Mouse (Mus musculus) hindbrain, embryonic 14.5 days (tissue): ENCODE measurements around the gene Pwwp2b. TPM values are rescaled to one million over a fixed set of nuclear protein-coding genes. Genes with fewer than 3 reads are reported as not detected.
A peak's percentile ranks its signal among the peaks of the same experiment; 100 is the strongest.

Experiments used
- ATAC-seq: fragments of 200-750 bp; cut with Nextera tagmentation; 2 replicates; pipeline ENCODE4 v1.8.0; 2017; ENCODE audit warnings: moderate number of reproducible peaks, mild to moderate bottlenecking, moderate TSS enrichment, moderate library complexity; ENCODE audit not compliant: low FRiP score
- DNase-seq: peaks from one replicate; pipeline ENCODE4 v3.0.0-alpha.2; 2015; ENCODE audit warnings: low spot score
- H3K27ac ChIP-seq: fragments of 300-500 bp; sonication (generic); 2 replicates; pipeline ENCODE4 v1.5.1; 2014; ENCODE audit warnings: mild to moderate bottlenecking, moderate library complexity
- H3K27me3 ChIP-seq: fragments of 300-500 bp; sonication (generic); 2 replicates; pipeline ENCODE4 v1.6.1; 2014; ENCODE audit warnings: mild to moderate bottlenecking, low read length, mixed read lengths; ENCODE audit not compliant: control insufficient read depth, insufficient read depth
- H3K36me3 ChIP-seq: fragments of 300-500 bp; sonication (generic); replicated peaks from 2 replicates; pipeline ENCODE4 v1.6.1; 2014; ENCODE audit not compliant: control insufficient read depth, insufficient read depth
- H3K4me1 ChIP-seq: fragments of 300-500 bp; sonication (generic); replicated peaks from 2 replicates; pipeline ENCODE4 v1.6.1; 2014; ENCODE audit warnings: antibody characterized with exemption, low read length, mixed read lengths; ENCODE audit not compliant: control insufficient read depth, insufficient read depth
- H3K4me2 ChIP-seq: fragments of 300-500 bp; sonication (generic); replicated peaks from 2 replicates; pipeline ENCODE4 v1.6.1; 2014; ENCODE audit warnings: mild to moderate bottlenecking, moderate library complexity
- H3K4me3 ChIP-seq: fragments of 300-500 bp; sonication (generic); replicated peaks from 2 replicates; pipeline ENCODE4 v1.5.1; 2014; ENCODE audit warnings: mild to moderate bottlenecking, low read length
- H3K9ac ChIP-seq: fragments of 300-500 bp; sonication (generic); 2 replicates; pipeline ENCODE4 v1.6.1; 2014
- H3K9me3 ChIP-seq: fragments of 300-500 bp; sonication (generic); 2 replicates; pipeline ENCODE4 v1.6.1; 2016; ENCODE audit warnings: low read length; ENCODE audit not compliant: control insufficient read depth
- WGBS: fragments of 180-500 bp; shearing (Covaris S2); extraction: QIAGEN DNeasy Blood & Tissue Kit; methylation state at CpG from one replicate; pipeline ENCODE4 v1.1.7; 2014; 5-methylcytosine and 5-hydroxymethylcytosine counted together
- polyA plus RNA-seq: library from polyadenylated mRNA; unstranded; fragments of >200 nt; fragmentation: Nextera tagmentation; extraction: Ambion mirVana; gene quantifications from 2 replicates; pipeline ENCODE4 v1.2.1, GENCODE M21; 2014

Gene Pwwp2b
- polyA plus RNA-seq, 1 experiment from 2014 or later: 5.2 TPM

DNA sequence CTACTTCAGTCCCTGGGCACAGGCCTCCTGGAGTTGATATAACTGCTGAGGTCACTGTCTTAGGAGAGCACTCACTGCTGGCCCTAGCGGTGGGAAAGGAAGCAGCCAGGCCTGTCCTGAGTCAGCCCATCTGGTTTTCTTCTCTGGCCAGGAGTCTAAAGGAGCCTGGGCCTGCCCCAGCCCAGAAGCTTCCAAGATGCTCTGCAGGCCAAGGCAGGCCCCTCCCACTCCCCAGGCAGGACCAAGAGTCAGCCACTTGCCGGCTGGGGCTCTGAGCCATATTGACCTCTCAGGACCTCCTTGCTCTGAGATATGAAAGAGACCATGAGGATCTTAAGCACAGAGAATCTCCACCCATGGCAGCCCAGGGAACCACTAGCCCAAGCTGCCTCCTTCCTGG lies 60.8 kb downstream of the Pwwp2b start:
- ATAC-seq (no peak), DNase-seq (no peak)
- H3K27ac ChIP-seq: no peak overlapping the region
- H3K36me3 ChIP-seq: no peaks in the 10 kb centered on the region
- no peak overlapping the region for H3K4me2 ChIP-seq
- H3K27me3 ChIP-seq: no peaks in the 10 kb centered on the region
- no peak overlapping the region for H3K4me3 ChIP-seq
- H3K9me3 ChIP-seq: no peaks in the 10 kb centered on the region
- peaks cover 7% of the 10 kb centered on the region for H3K4me1 ChIP-seq
- 51% methylated on average over 2 of the region's 2 CpGs for WGBS
- H3K9ac ChIP-seq: no peak overlapping the region

DNA sequence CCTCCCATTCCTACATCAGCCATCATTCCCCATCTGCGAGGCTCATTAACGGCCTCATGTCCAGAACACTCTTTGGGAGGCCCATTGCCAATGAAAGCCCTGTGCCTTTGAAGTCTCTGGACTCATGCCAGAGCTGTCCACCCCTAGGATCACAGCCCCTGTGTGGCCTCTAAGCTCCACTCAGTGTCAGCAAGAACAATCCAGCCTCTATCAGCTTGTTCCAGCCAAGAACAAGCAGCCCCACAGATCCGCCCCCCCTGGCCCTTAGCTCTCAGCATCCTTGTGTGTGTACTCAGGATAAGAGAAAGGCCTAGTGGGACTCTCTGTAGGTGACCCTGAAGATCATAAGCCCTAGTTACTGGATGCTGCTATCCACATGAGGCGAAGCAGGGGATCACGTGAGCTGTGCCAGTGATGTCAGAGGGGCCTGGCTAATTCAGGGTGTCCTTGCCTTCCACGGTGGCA lies 62.2 kb downstream of the Pwwp2b start:
- peak; percentile 66 for DNase-seq
- Histone ChIP-seq H3K36me3 (no peaks in the 10 kb centered on the region), H3K27ac (no peak overlapping the region), H3K4me3 (no peak overlapping the region), H3K4me2 (no peak overlapping the region), H3K4me1 (peaks cover 7% of the 10 kb centered on the region), H3K9me3 (no peaks in the 10 kb centered on the region), H3K9ac (no peak overlapping the region), H3K27me3 (no peaks in the 10 kb centered on the region)
- 38% methylated on average over 6 of the region's 6 CpGs for WGBS
- peak; percentile 57; the same call in 1 of the 2 replicates for ATAC-seq

DNA sequence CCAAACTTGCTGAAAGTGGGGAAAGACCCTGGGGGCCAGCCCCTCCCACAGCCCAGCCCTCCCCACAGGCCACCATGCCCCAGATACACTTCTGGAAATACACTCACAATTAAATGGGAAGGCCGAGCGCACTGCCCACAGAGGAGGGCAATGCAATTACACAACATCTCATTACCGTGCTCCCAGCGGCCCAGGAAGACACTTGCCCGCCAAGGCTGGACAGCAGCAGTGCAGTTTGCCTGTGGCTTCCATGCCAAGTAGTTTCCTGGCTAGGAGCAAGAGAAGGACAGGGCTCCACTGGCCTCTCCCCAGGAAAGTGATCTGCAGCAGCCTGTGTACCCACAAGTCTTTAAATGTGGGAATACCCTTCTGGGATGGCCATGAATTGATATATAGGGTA lies 64.4 kb downstream of the Pwwp2b start:
- WGBS: 60% methylated on average over 5 of the region's 5 CpGs
- H3K36me3 ChIP-seq: no peaks in the 10 kb centered on the region
- H3K9ac ChIP-seq: no peak overlapping the region
- H3K4me3 ChIP-seq: no peak overlapping the region
- ATAC-seq: no peak
- no peak overlapping the region for H3K4me2 ChIP-seq
- H3K9me3 ChIP-seq: no peaks in the 10 kb centered on the region
- DNase-seq: no peak
- H3K4me1 ChIP-seq: peaks cover 7% of the 10 kb centered on the region
- H3K27ac ChIP-seq: no peak overlapping the region
- H3K27me3 ChIP-seq: no peaks in the 10 kb centered on the region

DNA sequence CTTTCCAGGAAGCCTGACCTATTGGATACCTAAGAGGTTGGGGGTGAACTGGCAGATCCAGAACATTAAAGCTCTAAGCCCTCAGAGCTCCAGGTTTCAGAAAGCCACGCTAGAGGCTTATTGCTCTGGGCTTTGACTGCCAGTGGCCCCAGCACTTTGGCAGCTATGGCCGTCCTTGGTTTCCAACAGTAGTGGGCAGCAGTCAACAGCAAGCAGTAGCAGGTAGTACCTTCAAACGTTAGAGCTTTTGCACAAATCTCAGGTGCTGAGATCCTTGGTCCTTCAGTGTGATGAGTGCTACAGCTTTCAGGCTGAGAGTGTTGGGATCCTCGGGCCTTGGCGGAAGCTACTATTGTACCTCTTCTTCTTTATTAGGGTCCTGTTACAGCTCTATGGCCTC lies 65.1 kb downstream of the Pwwp2b start:
- Histone ChIP-seq H3K27ac (no peak overlapping the region), H3K9ac (no peak overlapping the region), H3K27me3 (no peaks in the 10 kb centered on the region), H3K9me3 (no peaks in the 10 kb centered on the region), H3K4me1 (peaks cover 7% of the 10 kb centered on the region), H3K36me3 (no peaks in the 10 kb centered on the region), H3K4me2 (no peak overlapping the region), H3K4me3 (no peak overlapping the region)
- no peak for ATAC-seq
- DNase-seq: no peak
- WGBS: 86% methylated on average over 5 of the region's 5 CpGs

DNA sequence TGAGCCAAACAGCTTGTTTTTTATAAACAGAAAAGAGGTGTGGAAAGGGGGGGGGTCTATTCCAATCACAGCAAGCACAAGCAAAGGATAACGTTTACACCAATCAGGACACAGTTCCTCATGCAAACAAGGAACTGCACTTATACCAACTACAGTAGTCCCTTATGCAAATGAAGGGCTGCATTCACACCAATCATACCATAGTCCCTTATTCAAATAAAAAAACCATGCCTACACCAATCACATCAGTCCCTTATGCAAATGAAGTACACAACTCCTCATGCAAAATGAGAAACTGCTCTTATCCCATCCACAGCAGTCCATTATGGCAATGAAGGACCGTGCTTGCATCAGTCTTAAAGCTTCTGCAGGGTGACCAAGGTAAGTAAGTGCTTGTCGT lies 66.4 kb downstream of the Pwwp2b start:
- ATAC-seq (no peak), DNase-seq (no peak)
- Histone ChIP-seq H3K9me3 (no peaks in the 10 kb centered on the region), H3K36me3 (no peaks in the 10 kb centered on the region), H3K4me3 (no peak overlapping the region), H3K4me2 (no peak overlapping the region), H3K9ac (no peak overlapping the region), H3K27me3 (no peaks in the 10 kb centered on the region), H3K27ac (no peak overlapping the region), H3K4me1 (peaks cover 16% of the 10 kb centered on the region)
- 92% methylated on average over 3 of the region's 3 CpGs for WGBS

DNA sequence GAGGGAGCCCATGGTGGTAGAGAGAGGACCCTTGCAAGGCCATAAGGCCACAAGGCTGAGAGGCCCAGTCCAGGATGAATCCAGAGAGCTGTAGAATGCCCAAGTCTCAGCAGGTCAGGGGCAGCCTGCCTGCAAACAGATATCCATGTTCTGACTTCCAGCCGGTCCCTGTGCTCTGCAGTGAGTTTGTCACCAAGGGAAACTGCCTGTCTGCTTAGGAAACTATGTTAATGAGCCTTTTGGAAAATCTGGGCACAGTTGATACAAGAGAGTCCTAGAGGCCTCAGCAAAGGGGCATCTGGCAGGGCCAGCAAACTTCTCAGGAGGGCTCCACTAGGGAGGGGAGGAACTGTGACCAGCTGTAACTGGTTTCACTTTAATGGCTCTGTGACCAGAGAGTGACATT lies 70.7 kb downstream of the Pwwp2b start:
- 0 out of 2 replicates have a peak, but pooled peaks cover 9% of the 10 kb centered on the region for H3K4me1 ChIP-seq
- no peaks in the 10 kb centered on the region for H3K27me3 ChIP-seq
- no peak overlapping the region for H3K4me2 ChIP-seq
- DNase-seq: peak; percentile 75
- H3K36me3 ChIP-seq: no peaks in the 10 kb centered on the region
- peak; percentile 85 for ATAC-seq
- H3K27ac ChIP-seq: peak overlapping the region; percentile 22; the same call in 1 of the 2 replicates
- WGBS: 15% methylated on average over 1 of the region's 1 CpGs
- no peak overlapping the region for H3K4me3 ChIP-seq
- no peak overlapping the region for H3K9ac ChIP-seq
- H3K9me3 ChIP-seq: no peaks in the 10 kb centered on the region

Other genes with a start within 250 kb of the Pwwp2b start
- gene Dpysl4, start 162.5 kb upstream of the Pwwp2b start, polyA plus RNA-seq: 211 and 216 TPM in 2 replicates
- 5.2 and 6.2 TPM in 2 replicates for gene Lrrc27, start 35.5 kb upstream of the Pwwp2b start, polyA plus RNA-seq
- 1.2 and 2.8 TPM in 2 replicates for gene Stk32c, start 35.2 kb upstream of the Pwwp2b start, polyA plus RNA-seq
- 28.1 and 34.1 TPM in 2 replicates for gene Inpp5a, start 140.6 kb downstream of the Pwwp2b start, polyA plus RNA-seq